8 mouse cellular contexts compared by ENCODE assay signal in genomic region chr10:121206002-121206742, GRCm38 (mm10).
DNase-seq lines count a peak whose midpoint lies in the region; ATAC-seq and TF ChIP-seq lines count a peak whose summit lies in the region.

No protein-coding gene starts in this region.

- TF ChIP-seq CTCF in intestine, postnatal 0 days (IDR thresholded peaks at IDR 0.05; ENCODE audit: low read depth), result no peak

- 23% methylated on average over 15 of the region's 15 CpGs for WGBS in intestine, embryonic 14.5 days
- WGBS in intestine, postnatal 0 days, result 24% methylated on average over 15 of the region's 15 CpGs
- WGBS in forebrain, embryonic 15.5 days, result 2% methylated on average over 15 of the region's 15 CpGs
- 7% methylated on average over 15 of the region's 15 CpGs for WGBS in hindbrain, embryonic 12.5 days
- WGBS in lung, embryonic 16.5 days, result 12% methylated on average over 15 of the region's 15 CpGs

- H3K4me1 ChIP-seq in intestine, embryonic 14.5 days (replicated peaks; ENCODE audit: control insufficient read depth, insufficient read depth, low read length), result peaks cover 5% of the 10 kb centered on the region; the same call in 1 of the 2 replicates
- H3K4me1 ChIP-seq in intestine, postnatal 0 days (replicated peaks; ENCODE audit: control insufficient read depth, insufficient read depth, low read length), result no peaks in the 10 kb centered on the region
- peaks cover 11% of the 10 kb centered on the region for H3K4me1 ChIP-seq in forebrain, embryonic 15.5 days
- peaks cover 11% of the 10 kb centered on the region for H3K4me1 ChIP-seq in hindbrain, embryonic 12.5 days
- H3K4me1 ChIP-seq in lung, embryonic 16.5 days (replicated peaks; ENCODE audit: control insufficient read depth, insufficient read depth, low read length), result peaks cover 16% of the 10 kb centered on the region

- no peaks in the 10 kb centered on the region for H3K9me3 ChIP-seq in intestine, embryonic 14.5 days (ENCODE audit: control insufficient read depth, low read length)
- H3K9me3 ChIP-seq in intestine, postnatal 0 days (ENCODE audit: control insufficient read depth), result no peaks in the 10 kb centered on the region
- H3K9me3 ChIP-seq in forebrain, embryonic 15.5 days, result no peaks in the 10 kb centered on the region
- H3K9me3 ChIP-seq in hindbrain, embryonic 12.5 days (replicated peaks), result no peaks in the 10 kb centered on the region
- no peaks in the 10 kb centered on the region for H3K9me3 ChIP-seq in lung, embryonic 16.5 days (ENCODE audit: control insufficient read depth, low read length)

- DNase-seq in intestine, embryonic 14.5 days (ENCODE audit: low spot score), result peak; percentile 61
- peak; percentile 55 for DNase-seq in layer of hippocampus, adult 9-11 months
- peak; percentile 55 for DNase-seq in right cerebral cortex, adult 18-20 months
- no peak for DNase-seq in spleen, postnatal 36 days (ENCODE audit: low spot score in 2 of 2)

- H3K4me2 ChIP-seq in intestine, embryonic 14.5 days (ENCODE audit: low read length), result no peak overlapping the region
- H3K4me2 ChIP-seq in intestine, postnatal 0 days (replicated peaks; ENCODE audit: low read depth), result no peak overlapping the region
- H3K4me2 ChIP-seq in forebrain, embryonic 15.5 days (replicated peaks), result peak overlapping the region; percentile 19; the same call in 1 of the 2 replicates
- H3K4me2 ChIP-seq in hindbrain, embryonic 12.5 days (replicated peaks), result peak overlapping the region; percentile 29; the same call in 1 of the 2 replicates
- H3K4me2 ChIP-seq in lung, embryonic 16.5 days (ENCODE audit: low read depth, low read length), result peak overlapping the region; percentile 18; the same call in 1 of the 2 replicates

- H3K27ac ChIP-seq in intestine, embryonic 14.5 days (ENCODE audit: low read depth), result peak overlapping the region; percentile 20
- H3K27ac ChIP-seq in intestine, postnatal 0 days (ENCODE audit: low read depth, low read length), result no peak overlapping the region
- H3K27ac ChIP-seq in forebrain, embryonic 15.5 days (replicated peaks), result peak overlapping the region; percentile 55
- H3K27ac ChIP-seq in hindbrain, embryonic 12.5 days, result peak overlapping the region; percentile 76
- peak overlapping the region; percentile 89 for H3K27ac ChIP-seq in lung, embryonic 16.5 days (ENCODE audit: low read length)

- 0 out of 2 replicates have a peak, but pooled peaks have one; percentile 27 for ATAC-seq in intestine, embryonic 14.5 days (replicated peaks; ENCODE audit: low FRiP score, low TSS enrichment, low read depth)
- ATAC-seq in intestine, postnatal 0 days, result no peak
- ATAC-seq in forebrain, embryonic 15.5 days (replicated peaks), result peak; percentile 95
- ATAC-seq in hindbrain, embryonic 12.5 days (ENCODE audit: low FRiP score), result peak; percentile 93
- ATAC-seq in lung, embryonic 16.5 days (ENCODE audit: low read depth), result peak; percentile 97

- H3K36me3 ChIP-seq in intestine, embryonic 14.5 days (ENCODE audit: control insufficient read depth, insufficient read depth, low read length), result no peaks in the 10 kb centered on the region
- no peaks in the 10 kb centered on the region for H3K36me3 ChIP-seq in intestine, postnatal 0 days (ENCODE audit: control insufficient read depth, insufficient read depth)
- H3K36me3 ChIP-seq in forebrain, embryonic 15.5 days, result no peaks in the 10 kb centered on the region
- no peaks in the 10 kb centered on the region for H3K36me3 ChIP-seq in hindbrain, embryonic 12.5 days
- H3K36me3 ChIP-seq in lung, embryonic 16.5 days (ENCODE audit: control insufficient read depth, insufficient read depth, low read length), result no peaks in the 10 kb centered on the region

- no peaks in the 10 kb centered on the region for H3K27me3 ChIP-seq in intestine, embryonic 14.5 days (replicated peaks; ENCODE audit: control insufficient read depth, insufficient read depth, low read length)
- H3K27me3 ChIP-seq in intestine, postnatal 0 days (replicated peaks; ENCODE audit: control insufficient read depth, insufficient read depth, low read length), result no peaks in the 10 kb centered on the region
- H3K27me3 ChIP-seq in forebrain, embryonic 15.5 days, result peaks cover 46% of the 10 kb centered on the region
- peaks cover 18% of the 10 kb centered on the region for H3K27me3 ChIP-seq in hindbrain, embryonic 12.5 days
- no peaks in the 10 kb centered on the region for H3K27me3 ChIP-seq in lung, embryonic 16.5 days (ENCODE audit: control insufficient read depth, insufficient read depth, low read depth, low read length)

- H3K4me3 ChIP-seq in intestine, embryonic 14.5 days (ENCODE audit: low read depth, low read length), result no peak overlapping the region
- no peak overlapping the region for H3K4me3 ChIP-seq in intestine, postnatal 0 days (ENCODE audit: low read depth, low read length)
- H3K4me3 ChIP-seq in forebrain, embryonic 15.5 days, result no peak overlapping the region
- H3K4me3 ChIP-seq in hindbrain, embryonic 12.5 days, result no peak overlapping the region
- H3K4me3 ChIP-seq in lung, embryonic 16.5 days (ENCODE audit: low read length), result no peak overlapping the region

- H3K9ac ChIP-seq in intestine, embryonic 14.5 days (ENCODE audit: low read length), result no peak overlapping the region
- no peak overlapping the region for H3K9ac ChIP-seq in intestine, postnatal 0 days (ENCODE audit: low read depth, low read length)
- H3K9ac ChIP-seq in forebrain, embryonic 15.5 days (replicated peaks), result no peak overlapping the region; the same call in 1 of the 2 replicates
- H3K9ac ChIP-seq in hindbrain, embryonic 12.5 days, result no peak overlapping the region
- peak overlapping the region; percentile 38; the same call in 1 of the 2 replicates for H3K9ac ChIP-seq in lung, embryonic 16.5 days (ENCODE audit: low read length)

Comparison
In these comparisons a context has a peak if more than half of its experiments do, and no peak if none do; other contexts are left out.
1. DNase-seq: peak in intestine, embryonic 14.5 days (single experiment), layer of hippocampus, adult 9-11 months (single experiment) and right cerebral cortex, adult 18-20 months (single experiment); none in spleen, postnatal 36 days (0 of 2).
2. H3K4me2 ChIP-seq: peak in forebrain, embryonic 15.5 days (single experiment), hindbrain, embryonic 12.5 days (single experiment) and lung, embryonic 16.5 days (single experiment); none in intestine, embryonic 14.5 days (single experiment) and intestine, postnatal 0 days (single experiment).